Mouse (Mus musculus) bone marrow, adult 2 months (tissue): ENCODE data around the gene Tcf3.

Experiments used
- CTCF ChIP-seq: fragments of 200-500 bp; IDR thresholded peaks from 2 replicates; pipeline ENCODE4 v1.5.1; 2011; ENCODE audit warnings: low read length, control low read depth; ENCODE audit not compliant: control insufficient read depth, insufficient read depth
- POLR2A ChIP-seq: fragments of 200-500 bp; IDR thresholded peaks from 2 replicates; pipeline ENCODE4 v1.6.1; 2011; ENCODE audit warnings: low read depth, mild to moderate bottlenecking, control low read depth, low read length, borderline replicate concordance; ENCODE audit not compliant: control insufficient read depth

DNA sequence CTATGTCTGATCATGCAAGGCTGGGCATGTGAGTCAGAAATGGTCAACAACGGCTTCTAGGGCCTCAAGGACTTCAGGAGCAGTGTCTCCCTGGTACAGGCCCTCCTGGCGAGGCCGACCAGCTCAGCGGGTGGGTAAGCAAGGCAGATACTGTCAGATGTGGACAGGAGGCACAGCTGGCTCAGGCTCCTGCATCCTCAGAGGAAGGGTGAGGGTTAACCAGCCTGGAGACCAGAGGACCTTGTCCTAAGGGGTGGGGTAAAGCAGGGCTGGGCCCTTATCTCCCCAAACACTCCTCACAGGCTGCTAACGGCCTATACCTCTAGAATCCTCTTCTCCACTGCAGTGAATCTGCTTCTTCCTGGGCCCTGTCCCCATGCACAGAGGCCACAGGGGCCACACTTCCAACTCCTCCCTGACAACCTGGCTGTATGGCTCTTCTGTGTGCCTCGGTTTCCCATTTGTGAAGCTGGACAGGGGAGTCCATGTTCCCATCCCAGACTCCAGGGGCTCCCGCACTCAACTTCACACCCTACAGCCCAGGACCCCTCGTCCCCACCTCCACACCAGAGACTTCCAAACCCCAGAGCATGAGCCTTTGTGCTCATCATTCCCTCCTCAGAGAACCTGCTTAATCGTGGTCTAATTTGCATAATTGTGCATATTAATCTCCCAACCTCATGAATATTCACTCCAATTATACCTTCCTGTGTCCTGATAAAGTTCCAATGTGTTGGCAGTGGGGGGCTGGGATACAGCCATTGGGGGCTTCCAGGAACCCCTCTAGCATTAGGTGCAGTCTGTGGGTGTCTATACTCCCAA lies 11.6 kb downstream of the Tcf3 start:
- TF ChIP-seq POLR2A (peak; percentile 34; the same call in 1 of the 2 replicates), CTCF (no peak)
